Mouse (Mus musculus) hematopoietic stem cell, adult 5-6 weeks (primary cell): ENCODE results near the gene Klf1. TPM values are rescaled to one million over a fixed set of nuclear protein-coding genes. Genes with fewer than 3 reads are reported as not detected.

Experiments
- ATAC-seq, 2 experiments: fragments of 125-278 bp in 1 of 2; replicated peaks in 1 of 2; 2 replicates each; pipeline ENCODE4 v1.8.0; 2016 to 2017; ENCODE audit warnings: inconsistent platforms in 2 of 2, mild to moderate bottlenecking in 2 of 2, moderate number of reproducible peaks in 2 of 2, low read depth in 1 of 2, moderate TSS enrichment in 1 of 2; ENCODE audit not compliant: low FRiP score in 2 of 2, poor library complexity in 2 of 2, severe bottlenecking in 2 of 2, insufficient read depth in 1 of 2, low TSS enrichment in 1 of 2
- total RNA-seq: library from RNA; stranded (forward); fragments of 172-1452, 232-1000 nt; gene quantifications from 2 replicates; pipeline ENCODE4 v1.2.3, GENCODE M21; 2017

Gene Klf1
- total RNA-seq, 1 experiment from 2014 or later: 30.6 TPM

DNA sequence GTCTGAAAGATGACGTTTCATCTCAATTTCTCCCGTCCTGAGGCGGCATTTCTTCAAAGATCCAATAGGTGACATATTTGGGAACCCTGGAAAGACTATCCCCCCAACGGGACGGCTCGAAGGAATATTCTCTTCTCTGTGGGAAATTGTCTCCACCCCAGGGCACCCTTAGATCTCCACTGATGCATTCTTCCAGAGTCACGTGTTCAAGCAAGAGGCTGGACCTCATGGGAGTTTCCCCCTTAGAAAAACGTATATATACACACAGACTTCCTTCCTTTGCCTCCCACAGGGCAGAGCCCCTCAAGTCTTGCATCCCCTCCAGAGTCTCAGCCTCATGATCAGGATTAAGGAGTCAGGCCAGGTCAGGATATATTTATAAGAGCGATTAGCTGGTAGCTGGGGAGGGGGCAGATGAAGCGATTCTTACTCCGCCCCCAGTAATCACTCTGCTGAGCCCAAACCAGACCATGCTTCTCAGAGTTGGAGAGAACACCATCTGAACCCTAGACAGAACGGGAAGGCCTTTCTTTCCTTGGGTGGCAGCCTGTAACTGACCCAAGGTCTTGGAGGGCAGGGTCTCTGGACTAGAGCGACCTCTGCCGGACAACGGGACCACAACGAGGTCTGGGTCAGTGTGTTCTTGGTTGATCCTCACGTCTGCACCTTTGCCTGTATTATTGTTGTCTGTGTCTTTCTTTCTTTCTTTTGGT, 45.0 kb downstream of the Klf1 start, which contains the start of gene Rtbdn:
Rtbdn (plus strand) TSS at position 464 of the 713 bp plus-strand sequence.
- ATAC-seq: no peak

GRCm38 (mm10) chr8:84947241-84947545, 45.5 kb downstream of the Klf1 start:
- peak in 1 of 2 experiments; percentile 56; a peak in 2 of 4 replicates for ATAC-seq

DNA sequence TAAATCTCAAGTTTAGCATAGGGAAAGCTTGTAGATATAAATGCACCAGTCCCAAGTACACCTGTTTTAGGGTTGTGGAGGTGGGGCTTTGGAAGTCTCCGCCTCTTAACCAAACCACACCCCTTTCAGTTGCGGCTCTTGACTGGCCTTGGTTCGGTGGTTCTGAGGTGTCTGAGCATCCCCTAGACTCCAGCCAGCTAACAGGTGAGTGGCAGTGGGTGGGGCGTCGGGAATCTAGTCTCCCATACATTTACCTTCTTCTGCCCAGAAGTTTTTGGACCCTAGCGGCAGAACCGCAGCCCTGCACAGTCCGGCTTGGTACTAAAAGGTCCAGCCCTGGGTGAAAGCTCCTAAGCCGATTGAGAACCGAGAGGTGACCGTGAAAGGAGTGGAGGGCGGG, 48.0 kb downstream of the Klf1 start:
- ATAC-seq: no peak

DNA sequence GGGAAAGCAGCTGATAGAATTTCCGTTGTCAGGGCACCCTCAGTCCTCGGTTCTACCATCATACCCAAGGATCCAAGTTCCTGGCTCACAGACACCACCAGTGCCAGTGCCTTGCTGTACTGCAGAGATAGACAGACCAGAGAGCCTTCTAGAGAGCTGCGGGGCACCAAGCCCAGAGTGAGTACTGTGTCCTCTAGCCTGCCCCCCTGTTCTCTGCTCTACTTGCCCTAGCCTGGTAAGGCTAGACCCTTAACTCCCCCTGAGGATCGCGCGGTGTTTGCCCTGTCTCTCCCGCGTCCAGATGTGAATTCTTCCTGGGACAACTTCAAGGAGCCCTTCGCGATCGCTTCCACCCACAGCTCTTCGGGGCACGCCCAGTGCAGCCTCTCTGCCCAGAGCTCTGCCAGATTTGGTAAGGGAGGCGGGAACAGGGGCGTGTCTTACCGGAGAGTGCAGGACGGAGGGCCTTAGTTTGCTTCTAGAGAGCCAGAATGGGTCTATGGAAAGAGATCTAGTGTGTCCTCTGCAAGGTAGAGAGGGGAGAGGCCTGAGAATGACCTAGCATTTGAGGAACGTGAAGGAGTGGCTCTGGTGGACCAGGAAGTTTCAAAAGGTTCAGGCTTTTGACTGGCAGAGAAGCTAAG, 51.0 kb downstream of the Klf1 start:
- ATAC-seq: peak; percentile 37 to 67

Other genes starting within 250 kb of the Klf1 start
- gene Ier2, start 239.1 kb upstream of the Klf1 start, total RNA-seq: 105 and 115 TPM in 2 replicates
- 58.7 and 72.0 TPM in 2 replicates for gene Trmt1, start 215.6 kb upstream of the Klf1 start, total RNA-seq
- gene Nacc1, start 214.1 kb upstream of the Klf1 start, total RNA-seq: 47.3 and 51.0 TPM in 2 replicates
- 41.8 and 54.7 TPM in 2 replicates for gene Lyl1, start 200.5 kb upstream of the Klf1 start, total RNA-seq
- 5.7 and 11.4 TPM in 2 replicates for gene G430095P16Rik, start 178.9 kb upstream of the Klf1 start, total RNA-seq
- 21.5 and 26.3 TPM in 2 replicates for gene Nfix, start 101.6 kb upstream of the Klf1 start, total RNA-seq
- 3.8 and 7.4 TPM in 2 replicates for gene Dand5, start 79.1 kb upstream of the Klf1 start, total RNA-seq
- gene Gadd45gip1, start 70.4 kb upstream of the Klf1 start, total RNA-seq: 29.8 and 38.8 TPM in 2 replicates
- 27.4 and 32.7 TPM in 2 replicates for gene Rad23a, start 61.3 kb upstream of the Klf1 start, total RNA-seq
- gene Calr, start 55.0 kb upstream of the Klf1 start, total RNA-seq: 1,472 and 1,879 TPM in 2 replicates
- 108 and 126 TPM in 2 replicates for gene Farsa, start 44.9 kb upstream of the Klf1 start, total RNA-seq
- 93.5 and 127 TPM in 2 replicates for gene Syce2, start 29.8 kb upstream of the Klf1 start, total RNA-seq
- gene Gcdh, start 8.0 kb upstream of the Klf1 start, total RNA-seq: 29.5 and 37.4 TPM in 2 replicates
- 27.8 and 50.0 TPM in 2 replicates for gene Dnase2a, start 6.6 kb downstream of the Klf1 start, total RNA-seq
- gene Mast1, start 35.4 kb downstream of the Klf1 start, total RNA-seq: 0.10 TPM in 1 of 2 replicates, not detected in the other
- not detected in 2 replicates for gene Rtbdn, start 45.1 kb downstream of the Klf1 start, total RNA-seq
- not detected in 2 replicates for gene Gm49661, start 67.5 kb downstream of the Klf1 start, total RNA-seq
- 469 and 528 TPM in 2 replicates for gene Prdx2, start 67.7 kb downstream of the Klf1 start, total RNA-seq
- gene Rnaseh2a, start 67.8 kb downstream of the Klf1 start, total RNA-seq: 59.7 and 112 TPM in 2 replicates
- gene Junb, start 76.8 kb downstream of the Klf1 start, total RNA-seq: 208 and 220 TPM in 2 replicates
- 17.9 and 18.5 TPM in 2 replicates for gene Hook2, start 88.7 kb downstream of the Klf1 start, total RNA-seq
- gene Best2, start 112.6 kb downstream of the Klf1 start, total RNA-seq: not detected in 2 replicates
- gene Asna1, start 123.4 kb downstream of the Klf1 start, total RNA-seq: 34.1 and 49.6 TPM in 2 replicates
- 219 and 245 TPM in 2 replicates for gene Trir, start 124.9 kb downstream of the Klf1 start, total RNA-seq
- gene Tnpo2, start 135.0 kb downstream of the Klf1 start, total RNA-seq: 21.8 and 23.0 TPM in 2 replicates
- 6.1 and 7.1 TPM in 2 replicates for gene Fbxw9, start 158.1 kb downstream of the Klf1 start, total RNA-seq
- not detected in 2 replicates for gene Gm5741, start 166.1 kb downstream of the Klf1 start, total RNA-seq
- gene Dhps, start 169.8 kb downstream of the Klf1 start, total RNA-seq: 15.5 and 22.7 TPM in 2 replicates
- gene Wdr83os, start 178.8 kb downstream of the Klf1 start, total RNA-seq: 37.1 and 51.9 TPM in 2 replicates
- 17.3 and 17.6 TPM in 2 replicates for gene Wdr83, start 179.4 kb downstream of the Klf1 start, total RNA-seq
- gene Man2b1, start 181.3 kb downstream of the Klf1 start, total RNA-seq: 46.2 and 55.0 TPM in 2 replicates
- gene Zfp791, start 221.2 kb downstream of the Klf1 start, total RNA-seq: not detected in 2 replicates
- gene Cks1brt, start 250.0 kb downstream of the Klf1 start, total RNA-seq: not detected in 2 replicates